Mouse (Mus musculus): ENCODE data around the gene Sbno2. TPM values are rescaled to one million over a fixed set of nuclear protein-coding genes. Genes with fewer than 3 reads are reported as not detected.

Sbno2 gene
- polyA plus RNA-seq, 1 experiment from 2014 or later, result 13.2 TPM

GRCm38 (mm10) chr10:80081075-80081474 lies 24.3 kb downstream of the Sbno2 start:
- Histone ChIP-seq H3K4me3 (ENCODE audit: low read depth, low read length) (no peak overlapping the region), H3K27me3 (ENCODE audit: control insufficient read depth, insufficient read depth, low read length) (no peaks in the 10 kb centered on the region), H3K27ac (ENCODE audit: low read length) (no peak overlapping the region), H3K36me3 (ENCODE audit: control insufficient read depth, insufficient read depth, low read length) (peaks cover 22% of the 10 kb centered on the region), H3K9ac (replicated peaks; ENCODE audit: low read depth, low read length) (no peak overlapping the region), H3K9me3 (ENCODE audit: control insufficient read depth, low read depth, low read length) (no peaks in the 10 kb centered on the region), H3K4me1 (ENCODE audit: control insufficient read depth, insufficient read depth, low read length) (no peaks in the 10 kb centered on the region; the same call in 1 of the 2 replicates), H3K4me2 (replicated peaks; ENCODE audit: low read depth, low read length) (no peak overlapping the region)
- 66% methylated on average over 3 of the region's 3 CpGs for WGBS
- ATAC-seq (ENCODE audit: insufficient number of reproducible peaks, insufficient read depth, low FRiP score, low read depth), result peak; percentile 63; the same call in 1 of the 2 replicates

- peaks cover 22% of the 10 kb centered on the region for H3K36me3 ChIP-seq (ENCODE audit: control insufficient read depth, insufficient read depth, low read length)
- peak; percentile 50 for ATAC-seq (ENCODE audit: insufficient number of reproducible peaks, insufficient read depth, low FRiP score, low read depth)
- H3K4me2 ChIP-seq (replicated peaks; ENCODE audit: low read depth, low read length), result no peak overlapping the region
- 78% methylated on average over 16 of the region's 16 CpGs for WGBS
- no peaks in the 10 kb centered on the region; the same call in 1 of the 2 replicates for H3K4me1 ChIP-seq (ENCODE audit: control insufficient read depth, insufficient read depth, low read length)
- no peak overlapping the region for H3K27ac ChIP-seq (ENCODE audit: low read length)
- H3K27me3 ChIP-seq (ENCODE audit: control insufficient read depth, insufficient read depth, low read length), result no peaks in the 10 kb centered on the region
- no peak overlapping the region for H3K9ac ChIP-seq (replicated peaks; ENCODE audit: low read depth, low read length)
- H3K9me3 ChIP-seq (ENCODE audit: control insufficient read depth, low read depth, low read length), result no peaks in the 10 kb centered on the region
- no peak overlapping the region for H3K4me3 ChIP-seq (ENCODE audit: low read depth, low read length)
These were observed 24.8 kb downstream of the Sbno2 start for GRCm38 (mm10) chr10:80080396-80081070.

GRCm38 (mm10) chr10:80078366-80078765 lies 27.0 kb downstream of the Sbno2 start:
- no peaks in the 10 kb centered on the region for H3K27me3 ChIP-seq (ENCODE audit: control insufficient read depth, insufficient read depth, low read length)
- no peak overlapping the region for H3K4me3 ChIP-seq (ENCODE audit: low read depth, low read length)
- peaks cover 18% of the 10 kb centered on the region for H3K36me3 ChIP-seq (ENCODE audit: control insufficient read depth, insufficient read depth, low read length)
- ATAC-seq (ENCODE audit: insufficient number of reproducible peaks, insufficient read depth, low FRiP score, low read depth), result no peak
- 77% methylated on average over 1 of the region's 1 CpGs for WGBS
- H3K9me3 ChIP-seq (ENCODE audit: control insufficient read depth, low read depth, low read length), result no peaks in the 10 kb centered on the region
- 0 out of 2 replicates have a peak, but pooled peaks cover 3% of the 10 kb centered on the region for H3K4me1 ChIP-seq (ENCODE audit: control insufficient read depth, insufficient read depth, low read length)
- H3K27ac ChIP-seq (ENCODE audit: low read length), result no peak overlapping the region
- no peak overlapping the region for H3K4me2 ChIP-seq (replicated peaks; ENCODE audit: low read depth, low read length)
- H3K9ac ChIP-seq (replicated peaks; ENCODE audit: low read depth, low read length), result no peak overlapping the region

- Histone ChIP-seq H3K36me3 (ENCODE audit: control insufficient read depth, insufficient read depth, low read length) (peaks cover 16% of the 10 kb centered on the region), H3K4me3 (ENCODE audit: low read depth, low read length) (no peak overlapping the region), H3K27me3 (ENCODE audit: control insufficient read depth, insufficient read depth, low read length) (no peaks in the 10 kb centered on the region), H3K4me2 (replicated peaks; ENCODE audit: low read depth, low read length) (no peak overlapping the region), H3K9me3 (ENCODE audit: control insufficient read depth, low read depth, low read length) (no peaks in the 10 kb centered on the region), H3K4me1 (ENCODE audit: control insufficient read depth, insufficient read depth, low read length) (0 out of 2 replicates have a peak, but pooled peaks cover 3% of the 10 kb centered on the region), H3K27ac (ENCODE audit: low read length) (no peak overlapping the region), H3K9ac (replicated peaks; ENCODE audit: low read depth, low read length) (no peak overlapping the region)
- no peak for ATAC-seq (ENCODE audit: insufficient number of reproducible peaks, insufficient read depth, low FRiP score, low read depth)
- 86% methylated on average over 5 of the region's 5 CpGs for WGBS
These were observed 28.1 kb downstream of the Sbno2 start for GRCm38 (mm10) chr10:80077312-80077711.

- Histone ChIP-seq H3K4me3 (ENCODE audit: low read depth, low read length) (no peak overlapping the region), H3K9ac (replicated peaks; ENCODE audit: low read depth, low read length) (no peak overlapping the region), H3K4me2 (replicated peaks; ENCODE audit: low read depth, low read length) (no peak overlapping the region), H3K27me3 (ENCODE audit: control insufficient read depth, insufficient read depth, low read length) (no peaks in the 10 kb centered on the region), H3K4me1 (ENCODE audit: control insufficient read depth, insufficient read depth, low read length) (peaks cover 9% of the 10 kb centered on the region), H3K27ac (ENCODE audit: low read length) (no peak overlapping the region), H3K36me3 (ENCODE audit: control insufficient read depth, insufficient read depth, low read length) (peaks cover 7% of the 10 kb centered on the region), H3K9me3 (ENCODE audit: control insufficient read depth, low read depth, low read length) (no peaks in the 10 kb centered on the region)
- no peak for ATAC-seq (ENCODE audit: insufficient number of reproducible peaks, insufficient read depth, low FRiP score, low read depth)
- WGBS, result 95% methylated on average over 4 of the region's 4 CpGs
These were observed 29.0 kb downstream of the Sbno2 start for GRCm38 (mm10) chr10:80076386-80076785.

GRCm38 (mm10) chr10:80075924-80076323 lies 29.4 kb downstream of the Sbno2 start:
- Histone ChIP-seq H3K27ac (ENCODE audit: low read length) (no peak overlapping the region), H3K36me3 (ENCODE audit: control insufficient read depth, insufficient read depth, low read length) (peaks cover 3% of the 10 kb centered on the region), H3K27me3 (ENCODE audit: control insufficient read depth, insufficient read depth, low read length) (no peaks in the 10 kb centered on the region), H3K4me1 (ENCODE audit: control insufficient read depth, insufficient read depth, low read length) (peaks cover 11% of the 10 kb centered on the region), H3K9ac (replicated peaks; ENCODE audit: low read depth, low read length) (no peak overlapping the region), H3K4me3 (ENCODE audit: low read depth, low read length) (no peak overlapping the region), H3K4me2 (replicated peaks; ENCODE audit: low read depth, low read length) (no peak overlapping the region), H3K9me3 (ENCODE audit: control insufficient read depth, low read depth, low read length) (no peaks in the 10 kb centered on the region)
- no peak for ATAC-seq (ENCODE audit: insufficient number of reproducible peaks, insufficient read depth, low FRiP score, low read depth)
- WGBS, result 54% methylated on average over 1 of the region's 1 CpGs

- H3K27ac ChIP-seq (ENCODE audit: low read length), result no peak overlapping the region
- H3K27me3 ChIP-seq (ENCODE audit: control insufficient read depth, insufficient read depth, low read length), result no peaks in the 10 kb centered on the region
- H3K4me3 ChIP-seq (ENCODE audit: low read depth, low read length), result 0 out of 2 replicates have a peak overlapping the region, but pooled peaks have one; percentile 5
- peak overlapping the region; percentile 18; the same call in 1 of the 2 replicates for H3K4me2 ChIP-seq (replicated peaks; ENCODE audit: low read depth, low read length)
- no peaks in the 10 kb centered on the region; the same call in none of the 2 replicates for H3K36me3 ChIP-seq (ENCODE audit: control insufficient read depth, insufficient read depth, low read length)
- no peaks in the 10 kb centered on the region for H3K9me3 ChIP-seq (ENCODE audit: control insufficient read depth, low read depth, low read length)
- no peak overlapping the region for H3K9ac ChIP-seq (replicated peaks; ENCODE audit: low read depth, low read length)
- peaks cover 17% of the 10 kb centered on the region for H3K4me1 ChIP-seq (ENCODE audit: control insufficient read depth, insufficient read depth, low read length)
- 20% methylated on average over 28 of the region's 28 CpGs for WGBS
- peak; percentile 37; the same call in 1 of the 2 replicates for ATAC-seq (ENCODE audit: insufficient number of reproducible peaks, insufficient read depth, low FRiP score, low read depth)
These were observed 30.4 kb downstream of the Sbno2 start for GRCm38 (mm10) chr10:80074813-80075601.

GRCm38 (mm10) chr10:80072623-80073489 lies 32.5 kb downstream of the Sbno2 start:
- no peak for ATAC-seq (ENCODE audit: insufficient number of reproducible peaks, insufficient read depth, low FRiP score, low read depth)
- 81% methylated on average over 20 of the region's 20 CpGs for WGBS
- Histone ChIP-seq H3K27ac (ENCODE audit: low read length) (no peak overlapping the region), H3K9ac (replicated peaks; ENCODE audit: low read depth, low read length) (no peak overlapping the region), H3K9me3 (ENCODE audit: control insufficient read depth, low read depth, low read length) (no peaks in the 10 kb centered on the region), H3K27me3 (ENCODE audit: control insufficient read depth, insufficient read depth, low read length) (no peaks in the 10 kb centered on the region), H3K4me3 (ENCODE audit: low read depth, low read length) (no peak overlapping the region), H3K4me1 (ENCODE audit: control insufficient read depth, insufficient read depth, low read length) (peaks cover 17% of the 10 kb centered on the region), H3K36me3 (ENCODE audit: control insufficient read depth, insufficient read depth, low read length) (no peaks in the 10 kb centered on the region; the same call in 1 of the 2 replicates), H3K4me2 (replicated peaks; ENCODE audit: low read depth, low read length) (no peak overlapping the region)
